In the genomic region with DNA sequence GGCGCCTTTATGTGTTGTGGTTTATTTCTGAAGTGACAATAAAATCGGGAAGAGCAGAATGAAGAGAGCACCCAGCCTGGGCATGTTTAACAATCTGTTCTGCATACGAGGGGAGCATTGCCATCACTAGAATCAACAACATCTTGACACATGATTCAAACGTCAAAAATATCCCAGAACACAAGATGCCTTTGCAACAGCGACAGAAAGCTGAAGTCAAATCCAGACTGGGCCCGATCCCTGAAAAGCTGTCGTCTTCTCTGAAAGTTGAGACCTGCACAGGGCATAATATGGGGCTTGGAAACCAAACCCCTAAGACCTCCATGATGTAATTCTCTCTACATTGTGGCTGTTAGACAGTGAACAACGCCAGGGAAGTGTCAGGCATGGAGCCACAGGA, we compare ENCODE assay signal across 16 mouse cellular contexts.
DNase-seq lines count a peak whose midpoint lies in the region.
"Had no signal": no experiment of that assay in that cellular context is flagged by ENCODE, and none has a peak within 500 bp of the region (broad histone marks: within the 10 kb centered on the region; RNA-seq: fewer than 3 reads in every experiment).

No protein-coding gene starts in this region.

- peak; percentile 27 to 78 for DNase-seq in layer of hippocampus, adult 18-20 months (ENCODE audit: low spot score in 2 of 2)
- DNase-seq in layer of hippocampus, adult 9-10 months (ENCODE audit: low spot score) = no peak
- DNase-seq in brain, adult 2 months (ENCODE audit: low read depth, low spot score) = peak; percentile 76
- DNase-seq in brain, embryonic 18.5 days (ENCODE audit: low read depth, low spot score) = peak; percentile 64
- DNase-seq in layer of hippocampus, adult 9-11 months = peak; percentile 68
- DNase-seq in cerebellum, adult 11 months = no peak
- DNase-seq in adrenal gland, postnatal 25 days = no peak
- DNase-seq: adrenal gland, postnatal 14 days; cerebellum, adult 9-11 months; embryo, embryonic 11 days; gastrocnemius, postnatal 36 days; heart, postnatal 36 days; kidney, postnatal 10 days; lung, embryonic 14.5 days; lung, postnatal 4 days; thymus, adult 18-20 months had no signal

Comparison
In these comparisons a context has a peak if more than half of its experiments do, and no peak if none do; other contexts are left out.
1. DNase-seq: peak in layer of hippocampus, adult 18-20 months (2 of 2), brain, adult 2 months (single experiment), brain, embryonic 18.5 days (single experiment) and layer of hippocampus, adult 9-11 months (single experiment); none in layer of hippocampus, adult 9-10 months (single experiment), cerebellum, adult 11 months (single experiment) and adrenal gland, postnatal 25 days (single experiment).